Mouse (Mus musculus): ENCODE measurements around the gene Fpr-rs3. TPM values are rescaled to one million over a fixed set of nuclear protein-coding genes. Genes with fewer than 3 reads are reported as not detected.

Fpr-rs3 gene
- not detected in 2 replicates for polyA plus RNA-seq (2012; rRNA removed)

DNA sequence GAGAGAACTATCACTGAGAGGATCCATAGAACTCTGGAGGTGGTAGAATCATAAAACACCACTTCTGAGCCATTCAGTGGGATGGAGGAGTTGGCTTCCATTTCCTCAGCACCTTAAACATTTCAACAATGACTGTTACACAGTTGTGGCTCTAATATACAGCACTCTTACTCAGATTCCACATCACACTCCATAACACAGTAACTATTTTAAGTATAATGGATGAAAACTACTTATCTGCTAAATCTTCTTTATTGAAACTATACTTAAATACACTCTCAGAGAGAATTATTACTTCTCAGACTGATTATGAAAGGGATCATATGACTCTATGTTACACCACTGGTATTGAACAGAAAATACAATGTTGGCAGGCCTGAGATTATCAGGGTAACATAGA, at the start of gene Fpr-rs3:
Fpr-rs3 (minus strand) TSS at position 101 of the 400 bp plus-strand sequence.

DNA sequence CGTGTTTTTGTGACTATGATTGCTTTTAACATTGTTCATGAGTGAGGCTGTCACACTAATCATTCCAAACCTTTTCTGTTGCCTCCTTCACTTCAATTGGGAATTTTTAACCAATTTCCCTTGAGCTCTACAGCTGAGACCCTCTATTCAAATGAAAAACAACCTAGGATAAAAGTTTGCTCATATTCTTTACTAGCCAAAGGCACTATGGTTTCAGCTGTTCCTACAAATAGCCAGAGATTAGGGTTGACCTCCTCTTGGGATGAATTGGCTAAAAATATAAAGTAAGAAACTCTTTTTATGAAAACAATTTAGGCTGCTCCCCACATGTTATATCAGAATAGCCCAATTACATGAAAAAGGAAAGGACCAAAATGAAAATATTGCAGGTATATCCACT, 28.4 kb downstream of the Fpr-rs3 start, which contains the start of gene Vmn2r110:
Vmn2r110 (minus strand) TSS at position 101 of the 400 bp plus-strand sequence.

Other genes with a start within 250 kb of the Fpr-rs3 start
- gene Vmn1r224, start 210.7 kb downstream of the Fpr-rs3 start, polyA plus RNA-seq (2012; rRNA removed) = not detected in 2 replicates
- not detected in 2 replicates for gene Vmn2r108, start 143.5 kb downstream of the Fpr-rs3 start, polyA plus RNA-seq (2012; rRNA removed)
- not detected in 2 replicates for gene Vmn1r225, start 126.7 kb downstream of the Fpr-rs3 start, polyA plus RNA-seq (2012; rRNA removed)
- not detected in 2 replicates for gene Vmn2r109, start 60.1 kb downstream of the Fpr-rs3 start, polyA plus RNA-seq (2012; rRNA removed)
- gene Vmn2r110, start 28.5 kb downstream of the Fpr-rs3 start, polyA plus RNA-seq (2012; rRNA removed) = not detected in 2 replicates
- not detected in 2 replicates for gene Vmn1r226, start 58.0 kb upstream of the Fpr-rs3 start, polyA plus RNA-seq (2012; rRNA removed)
- not detected in 2 replicates for gene Vmn1r227, start 105.0 kb upstream of the Fpr-rs3 start, polyA plus RNA-seq (2012; rRNA removed)
- gene Vmn1r228, start 161.3 kb upstream of the Fpr-rs3 start, polyA plus RNA-seq (2012; rRNA removed) = not detected in 2 replicates
- not detected in 2 replicates for gene Vmn1r229, start 186.7 kb upstream of the Fpr-rs3 start, polyA plus RNA-seq (2012; rRNA removed)
- not detected in 2 replicates for gene Vmn1r230, start 215.6 kb upstream of the Fpr-rs3 start, polyA plus RNA-seq (2012; rRNA removed)